In genomic region chr7:66159961-66160360, GRCm38 (mm10) we compare ENCODE assay signal across 13 mouse cellular contexts.
"Had no signal": no experiment of that assay in that cellular context is flagged by ENCODE, and none has a peak within 500 bp of the region (broad histone marks: within the 10 kb centered on the region; RNA-seq: fewer than 3 reads in every experiment).

No protein-coding gene starts in this region.

- H3K4me3 ChIP-seq: layer of hippocampus, adult 2 months; limb, embryonic 13.5 days; midbrain, embryonic 12.5 days; myocyte; neural tube, embryonic 13.5 days had no signal

- H3K36me3 ChIP-seq: midbrain, embryonic 12.5 days; neural tube, embryonic 13.5 days had no signal

- H3K27me3 ChIP-seq: limb, embryonic 13.5 days; midbrain, embryonic 12.5 days; neural tube, embryonic 13.5 days had no signal

- H3K9me3 ChIP-seq: limb, embryonic 13.5 days; midbrain, embryonic 12.5 days; neural tube, embryonic 13.5 days had no signal

- DNase-seq: kidney, adult 18-20 months; kidney, postnatal 10 days; kidney, postnatal 4 days; left cerebral cortex, postnatal 4 days; lung, adult 18-20 months; right cerebral cortex, postnatal 14 days; thymus, postnatal 36 days had no signal

- H3K27ac ChIP-seq: layer of hippocampus, adult 2 months; limb, embryonic 13.5 days; liver, embryonic 14.5 days; midbrain, embryonic 12.5 days; neural tube, embryonic 13.5 days had no signal

- H3K9ac ChIP-seq: limb, embryonic 13.5 days; liver, embryonic 14.5 days; midbrain, embryonic 12.5 days; neural tube, embryonic 13.5 days had no signal

- H3K4me2 ChIP-seq: limb, embryonic 13.5 days; midbrain, embryonic 12.5 days; neural tube, embryonic 13.5 days had no signal
